ENCODE assay signal across 8 mouse cellular contexts in the genomic region with DNA sequence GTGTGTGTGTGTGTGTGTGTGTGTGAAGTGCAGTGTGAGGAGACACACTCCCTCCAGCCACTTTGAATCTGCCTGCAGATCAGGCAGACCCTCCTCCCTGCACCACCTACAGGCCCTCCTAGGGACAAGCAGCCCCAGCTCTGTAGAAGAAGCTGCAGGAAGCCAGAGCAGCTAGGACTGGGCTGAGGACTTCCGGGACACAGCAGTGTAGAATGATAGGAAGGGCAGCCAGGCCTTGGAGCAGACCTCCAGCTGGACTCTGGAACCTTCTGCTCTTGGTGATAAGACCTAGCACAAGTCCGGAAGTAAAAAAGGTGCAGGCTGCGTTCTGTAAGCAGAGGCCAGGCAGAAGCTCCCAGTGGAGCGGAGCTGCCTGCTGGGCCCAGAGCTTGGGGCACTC.
DNase-seq lines count a peak whose midpoint lies in the region; ATAC-seq and TF ChIP-seq lines count a peak whose summit lies in the region.

No protein-coding gene starts in this region.

- no peaks in the 10 kb centered on the region for H3K36me3 ChIP-seq in midbrain, embryonic 11.5 days (ENCODE audit: control insufficient read depth, insufficient read depth, low read length)
- H3K36me3 ChIP-seq in midbrain, embryonic 15.5 days (replicated peaks), result no peaks in the 10 kb centered on the region
- no peaks in the 10 kb centered on the region for H3K36me3 ChIP-seq in embryonic facial prominence, embryonic 11.5 days (replicated peaks; ENCODE audit: control insufficient read depth, insufficient read depth, low read depth, low read length)
- no peaks in the 10 kb centered on the region for H3K36me3 ChIP-seq in hindbrain, embryonic 13.5 days

- TF ChIP-seq POLR2A in cerebellum, adult 2 months (IDR thresholded peaks at IDR 0.05; ENCODE audit: borderline replicate concordance, insufficient read depth, low read length), result no peak

- H3K4me3 ChIP-seq in midbrain, embryonic 11.5 days (ENCODE audit: low read depth, low read length), result no peak overlapping the region
- no peak overlapping the region for H3K4me3 ChIP-seq in midbrain, embryonic 15.5 days
- H3K4me3 ChIP-seq in embryonic facial prominence, embryonic 11.5 days (ENCODE audit: low read depth, low read length), result no peak overlapping the region
- H3K4me3 ChIP-seq in hindbrain, embryonic 13.5 days, result no peak overlapping the region
- no peak overlapping the region for H3K4me3 ChIP-seq in cerebellum, adult 2 months (replicated peaks; ENCODE audit: insufficient read depth, low read depth, low read length)

- no peak for TF ChIP-seq CTCF in cerebellum, adult 2 months (IDR thresholded peaks at IDR 0.05; ENCODE audit: borderline replicate concordance, insufficient read depth, low read depth, low read length)

- peak overlapping the region; percentile 11; the same call in 1 of the 2 replicates for H3K27ac ChIP-seq in midbrain, embryonic 11.5 days (ENCODE audit: low read depth, low read length)
- no peak overlapping the region for H3K27ac ChIP-seq in midbrain, embryonic 15.5 days
- H3K27ac ChIP-seq in embryonic facial prominence, embryonic 11.5 days (replicated peaks; ENCODE audit: low read depth, low read length), result 0 out of 2 replicates have a peak overlapping the region, but pooled peaks have one; percentile 35
- H3K27ac ChIP-seq in hindbrain, embryonic 13.5 days, result no peak overlapping the region
- no peak overlapping the region for H3K27ac ChIP-seq in cerebellum, adult 2 months (ENCODE audit: insufficient read depth, low read length)

- DNase-seq in midbrain, embryonic 11.5 days (ENCODE audit: low spot score, missing footprints), result peak; percentile 73
- no peak for DNase-seq in embryonic facial prominence, embryonic 11.5 days (ENCODE audit: low spot score)
- DNase-seq in lung, postnatal 10 days, result peak; percentile 60
- peak; percentile 62 to 74 for DNase-seq in thymus, adult 18-20 months
- DNase-seq in cerebellum, adult 2 months, result no peak
- no peak for DNase-seq in left cerebral cortex, adult 8-10 months (ENCODE audit: low spot score in 2 of 2)

- 0 out of 2 replicates have a peak overlapping the region, but pooled peaks have one; percentile 13 for H3K9ac ChIP-seq in midbrain, embryonic 11.5 days (ENCODE audit: low read length)
- H3K9ac ChIP-seq in midbrain, embryonic 15.5 days, result no peak overlapping the region
- no peak overlapping the region for H3K9ac ChIP-seq in embryonic facial prominence, embryonic 11.5 days (replicated peaks; ENCODE audit: low read length)
- 0 out of 2 replicates have a peak overlapping the region, but pooled peaks have one; percentile 13 for H3K9ac ChIP-seq in hindbrain, embryonic 13.5 days

- no peaks in the 10 kb centered on the region for H3K4me1 ChIP-seq in midbrain, embryonic 11.5 days (ENCODE audit: control insufficient read depth, insufficient read depth, low read length)
- no peaks in the 10 kb centered on the region for H3K4me1 ChIP-seq in midbrain, embryonic 15.5 days
- H3K4me1 ChIP-seq in embryonic facial prominence, embryonic 11.5 days (ENCODE audit: control insufficient read depth, insufficient read depth, low read length), result no peaks in the 10 kb centered on the region; the same call in 1 of the 2 replicates
- H3K4me1 ChIP-seq in hindbrain, embryonic 13.5 days (replicated peaks), result peaks cover 13% of the 10 kb centered on the region; the same call in 1 of the 2 replicates
- H3K4me1 ChIP-seq in cerebellum, adult 2 months (ENCODE audit: control insufficient read depth, insufficient read depth, low read length), result peaks cover 24% of the 10 kb centered on the region

- WGBS in midbrain, embryonic 11.5 days, result 60% methylated on average over 4 of the region's 4 CpGs
- WGBS in midbrain, embryonic 15.5 days, result 66% methylated on average over 4 of the region's 4 CpGs
- 49% methylated on average over 4 of the region's 4 CpGs for WGBS in embryonic facial prominence, embryonic 11.5 days
- 70% methylated on average over 4 of the region's 4 CpGs for WGBS in hindbrain, embryonic 13.5 days
- WGBS in cerebellum, adult 2 months, result 62% methylated on average over 4 of the region's 4 CpGs

- H3K4me2 ChIP-seq in midbrain, embryonic 11.5 days, result no peak overlapping the region
- H3K4me2 ChIP-seq in midbrain, embryonic 15.5 days, result no peak overlapping the region
- no peak overlapping the region for H3K4me2 ChIP-seq in embryonic facial prominence, embryonic 11.5 days (ENCODE audit: low read depth, low read length)
- no peak overlapping the region for H3K4me2 ChIP-seq in hindbrain, embryonic 13.5 days

- no peaks in the 10 kb centered on the region for H3K9me3 ChIP-seq in midbrain, embryonic 11.5 days (ENCODE audit: control insufficient read depth, low read length)
- H3K9me3 ChIP-seq in midbrain, embryonic 15.5 days, result no peaks in the 10 kb centered on the region
- no peaks in the 10 kb centered on the region for H3K9me3 ChIP-seq in embryonic facial prominence, embryonic 11.5 days (replicated peaks; ENCODE audit: control insufficient read depth, low read length)
- no peaks in the 10 kb centered on the region for H3K9me3 ChIP-seq in hindbrain, embryonic 13.5 days

- peak; percentile 62; the same call in 1 of the 2 replicates for ATAC-seq in midbrain, embryonic 11.5 days (ENCODE audit: low FRiP score)
- ATAC-seq in midbrain, embryonic 15.5 days (replicated peaks), result no peak; the same call in 1 of the 2 replicates
- no peak for ATAC-seq in embryonic facial prominence, embryonic 11.5 days (replicated peaks; ENCODE audit: insufficient number of reproducible peaks, low FRiP score, low TSS enrichment, low read depth)
- peak; percentile 50; the same call in 1 of the 2 replicates for ATAC-seq in hindbrain, embryonic 13.5 days (ENCODE audit: low FRiP score)

- no peaks in the 10 kb centered on the region for H3K27me3 ChIP-seq in midbrain, embryonic 11.5 days (ENCODE audit: control insufficient read depth, insufficient read depth, low read length)
- H3K27me3 ChIP-seq in midbrain, embryonic 15.5 days (replicated peaks), result no peaks in the 10 kb centered on the region
- no peaks in the 10 kb centered on the region for H3K27me3 ChIP-seq in embryonic facial prominence, embryonic 11.5 days (ENCODE audit: control insufficient read depth, insufficient read depth, low read length)
- H3K27me3 ChIP-seq in hindbrain, embryonic 13.5 days, result no peaks in the 10 kb centered on the region
- H3K27me3 ChIP-seq in cerebellum, adult 2 months (ENCODE audit: control insufficient read depth, insufficient read depth, low read length), result no peaks in the 10 kb centered on the region

Comparison
In these comparisons a context has a peak if more than half of its experiments do, and no peak if none do; other contexts are left out.
1. ATAC-seq: peak in midbrain, embryonic 11.5 days (single experiment) and hindbrain, embryonic 13.5 days (single experiment); none in midbrain, embryonic 15.5 days (single experiment) and embryonic facial prominence, embryonic 11.5 days (single experiment).
2. H3K27ac ChIP-seq: peak in midbrain, embryonic 11.5 days (single experiment) and embryonic facial prominence, embryonic 11.5 days (single experiment); none in midbrain, embryonic 15.5 days (single experiment), hindbrain, embryonic 13.5 days (single experiment) and cerebellum, adult 2 months (single experiment).
3. H3K9ac ChIP-seq: peak in midbrain, embryonic 11.5 days (single experiment) and hindbrain, embryonic 13.5 days (single experiment); none in midbrain, embryonic 15.5 days (single experiment) and embryonic facial prominence, embryonic 11.5 days (single experiment).
4. DNase-seq: peak in midbrain, embryonic 11.5 days (single experiment), lung, postnatal 10 days (single experiment) and thymus, adult 18-20 months (2 of 2); none in embryonic facial prominence, embryonic 11.5 days (single experiment), cerebellum, adult 2 months (0 of 2) and left cerebral cortex, adult 8-10 months (0 of 2).